Mouse (Mus musculus) midbrain, embryonic 12.5 days (tissue): Measurements from ENCODE around the gene Fam131c. TPM values are rescaled to one million over a fixed set of nuclear protein-coding genes. Genes with fewer than 3 reads are reported as not detected.

ENCODE experiments used
- ATAC-seq: fragments of 200-750 bp; cut with Nextera tagmentation; 2 replicates; pipeline ENCODE4 v1.8.0; 2017; ENCODE audit warnings: low read depth, moderate TSS enrichment, moderate library complexity; ENCODE audit not compliant: low FRiP score
- H3K27ac ChIP-seq: fragments of 300-500 bp; sonication (generic); replicated peaks from 2 replicates; pipeline ENCODE4 v1.5.1; 2016; ENCODE audit warnings: mild to moderate bottlenecking
- H3K27me3 ChIP-seq: fragments of 300-500 bp; sonication (generic); 2 replicates; pipeline ENCODE4 v1.6.1; 2016; ENCODE audit warnings: mild to moderate bottlenecking
- H3K36me3 ChIP-seq: fragments of 300-500 bp; sonication (generic); 2 replicates; pipeline ENCODE4 v1.6.1; 2016
- H3K4me1 ChIP-seq: fragments of 300-500 bp; sonication (generic); 2 replicates; pipeline ENCODE4 v1.6.1; 2016
- H3K4me2 ChIP-seq: fragments of 300-500 bp; sonication (generic); replicated peaks from 2 replicates; pipeline ENCODE4 v1.6.1; 2016; ENCODE audit warnings: mild to moderate bottlenecking, moderate library complexity
- H3K4me3 ChIP-seq: fragments of 300-500 bp; sonication (generic); 2 replicates; pipeline ENCODE4 v1.5.1; 2016; ENCODE audit warnings: mild to moderate bottlenecking
- H3K9ac ChIP-seq: fragments of 300-500 bp; sonication (generic); replicated peaks from 2 replicates; pipeline ENCODE4 v1.6.1; 2016; ENCODE audit warnings: mild to moderate bottlenecking, moderate library complexity
- H3K9me3 ChIP-seq: fragments of 300-500 bp; sonication (generic); 2 replicates; pipeline ENCODE4 v1.6.1; 2016; ENCODE audit warnings: mild to moderate bottlenecking
- WGBS: fragments of 180-500 bp; shearing (Covaris S2); methylation state at CpG from one replicate; pipeline ENCODE4 v1.1.7; 2016; 5-methylcytosine and 5-hydroxymethylcytosine counted together
- polyA plus RNA-seq: library from polyadenylated mRNA; unstranded; fragments of >200 nt; fragmentation: Nextera tagmentation; extraction: Ambion mirVana; gene quantifications from 2 replicates; pipeline ENCODE4 v1.2.1, GENCODE M21; 2016

Gene Fam131c
- polyA plus RNA-seq, 1 experiment from 2014 or later: 3.8 TPM

- H3K36me3 ChIP-seq: no peaks in the 10 kb centered on the region
- H3K4me2 ChIP-seq: no peak overlapping the region
- H3K4me3 ChIP-seq: no peak overlapping the region
- H3K27ac ChIP-seq: no peak overlapping the region
- WGBS: 79% methylated on average over 12 of the region's 12 CpGs
- no peak for ATAC-seq
- H3K4me1 ChIP-seq: no peaks in the 10 kb centered on the region
- H3K27me3 ChIP-seq: peaks cover 22% of the 10 kb centered on the region
- H3K9me3 ChIP-seq: no peaks in the 10 kb centered on the region
- no peak overlapping the region for H3K9ac ChIP-seq
Observed at GRCm38 (mm10) chr4:141391293-141391692, 23.3 kb downstream of the Fam131c start.

- WGBS: 19% methylated on average over 16 of the region's 16 CpGs
- no peak for ATAC-seq
- Histone ChIP-seq H3K27ac (no peak overlapping the region), H3K36me3 (no peaks in the 10 kb centered on the region), H3K9me3 (no peaks in the 10 kb centered on the region), H3K4me2 (peak overlapping the region; percentile 26; the same call in 1 of the 2 replicates), H3K4me3 (no peak overlapping the region), H3K9ac (peak overlapping the region; percentile 21; the same call in 1 of the 2 replicates), H3K4me1 (no peaks in the 10 kb centered on the region), H3K27me3 (peaks cover 41% of the 10 kb centered on the region; the same call in 1 of the 2 replicates)
Observed at GRCm38 (mm10) chr4:141394751-141395150, 26.7 kb downstream of the Fam131c start.

GRCm38 (mm10) chr4:141397861-141398260 is 29.8 kb downstream of the Fam131c start:
- ATAC-seq: no peak
- Histone ChIP-seq H3K4me1 (no peaks in the 10 kb centered on the region), H3K27me3 (peaks cover 41% of the 10 kb centered on the region; the same call in 1 of the 2 replicates), H3K9ac (no peak overlapping the region), H3K4me2 (no peak overlapping the region), H3K9me3 (no peaks in the 10 kb centered on the region), H3K4me3 (no peak overlapping the region), H3K36me3 (no peaks in the 10 kb centered on the region), H3K27ac (no peak overlapping the region)
- WGBS: 75% methylated on average over 12 of the region's 12 CpGs

- no peak within 1 kb of the TSS for H3K4me2 ChIP-seq
- H3K27ac ChIP-seq: no peak within 1 kb of the TSS
- H3K27me3 ChIP-seq: peaks cover 41% of the 10 kb centered on the region
- H3K9me3 ChIP-seq: no peaks in the 10 kb centered on the region
- no peak within 1 kb of the TSS for H3K9ac ChIP-seq
- 66% methylated on average over 12 of the region's 12 CpGs for whole genome bisulfite sequencing
- no peak within 1 kb of the TSS for H3K4me3 ChIP-seq
- no peaks in the 10 kb centered on the region for H3K4me1 ChIP-seq
- no peaks in the 10 kb centered on the region for H3K36me3 ChIP-seq
- no peak for ATAC-seq
Observed at GRCm38 (mm10) chr4:141398545-141398944, 30.5 kb downstream of the Fam131c start, which contains the start of gene Clcnka. Gene Clcnka, minus strand, starts transcription at chr4:141398724.

- no peak for ATAC-seq
- H3K27me3 ChIP-seq: peaks cover 47% of the 10 kb centered on the region
- no peak overlapping the region for H3K4me3 ChIP-seq
- 88% methylated on average over 15 of the region's 15 CpGs for WGBS
- no peak overlapping the region for H3K27ac ChIP-seq
- no peaks in the 10 kb centered on the region for H3K36me3 ChIP-seq
- no peak overlapping the region for H3K4me2 ChIP-seq
- H3K9me3 ChIP-seq: no peaks in the 10 kb centered on the region
- peaks cover 3% of the 10 kb centered on the region; the same call in 1 of the 2 replicates for H3K4me1 ChIP-seq
- no peak overlapping the region for H3K9ac ChIP-seq
Observed at GRCm38 (mm10) chr4:141400171-141400570, 32.2 kb downstream of the Fam131c start.

GRCm38 (mm10) chr4:141404518-141405313 is 36.7 kb downstream of the Fam131c start:
- Histone ChIP-seq H3K27ac (no peak overlapping the region), H3K9ac (peak overlapping the region; percentile 37; the same call in 1 of the 2 replicates), H3K9me3 (no peaks in the 10 kb centered on the region), H3K36me3 (no peaks in the 10 kb centered on the region), H3K4me1 (peaks cover 3% of the 10 kb centered on the region; the same call in 1 of the 2 replicates), H3K4me3 (no peak overlapping the region), H3K27me3 (peaks cover 28% of the 10 kb centered on the region), H3K4me2 (peak overlapping the region; percentile 29; the same call in 1 of the 2 replicates)
- 15% methylated on average over 15 of the region's 15 CpGs for WGBS
- ATAC-seq: peak; percentile 73

GRCm38 (mm10) chr4:141405314-141405622 is 37.2 kb downstream of the Fam131c start:
- no peak for ATAC-seq
- Histone ChIP-seq H3K4me2 (no peak overlapping the region), H3K4me3 (no peak overlapping the region), H3K27me3 (peaks cover 28% of the 10 kb centered on the region), H3K9ac (no peak overlapping the region), H3K4me1 (peaks cover 3% of the 10 kb centered on the region; the same call in 1 of the 2 replicates), H3K9me3 (no peaks in the 10 kb centered on the region), H3K36me3 (no peaks in the 10 kb centered on the region), H3K27ac (no peak overlapping the region)
- WGBS: 89% methylated on average over 3 of the region's 3 CpGs

GRCm38 (mm10) chr4:141406516-141407299 is 38.7 kb downstream of the Fam131c start:
- 44% methylated on average over 14 of the region's 14 CpGs for WGBS
- Histone ChIP-seq H3K27me3 (peaks cover 33% of the 10 kb centered on the region), H3K4me3 (no peak overlapping the region), H3K36me3 (no peaks in the 10 kb centered on the region), H3K4me2 (no peak overlapping the region), H3K4me1 (peaks cover 3% of the 10 kb centered on the region; the same call in 1 of the 2 replicates), H3K27ac (no peak overlapping the region), H3K9me3 (no peaks in the 10 kb centered on the region), H3K9ac (no peak overlapping the region)
- no peak for ATAC-seq

- Histone ChIP-seq H3K9me3 (no peaks in the 10 kb centered on the region), H3K9ac (no peak overlapping the region), H3K4me3 (no peak overlapping the region), H3K27ac (no peak overlapping the region), H3K36me3 (no peaks in the 10 kb centered on the region), H3K4me1 (peaks cover 3% of the 10 kb centered on the region; the same call in 1 of the 2 replicates), H3K27me3 (peaks cover 38% of the 10 kb centered on the region), H3K4me2 (no peak overlapping the region)
- no peak for ATAC-seq
- WGBS: 93% methylated on average over 3 of the region's 3 CpGs
Observed at GRCm38 (mm10) chr4:141408577-141408976, 40.6 kb downstream of the Fam131c start.

- Histone ChIP-seq H3K4me2 (no peak overlapping the region), H3K27ac (no peak overlapping the region), H3K36me3 (no peaks in the 10 kb centered on the region), H3K27me3 (peaks cover 14% of the 10 kb centered on the region; the same call in 1 of the 2 replicates), H3K9me3 (0 out of 2 replicates have a peak, but pooled peaks cover 1% of the 10 kb centered on the region), H3K9ac (no peak overlapping the region), H3K4me3 (no peak overlapping the region), H3K4me1 (no peaks in the 10 kb centered on the region)
- 19% methylated on average over 22 of the region's 22 CpGs for WGBS
- ATAC-seq: no peak
Observed at GRCm38 (mm10) chr4:141411430-141411992, 43.5 kb downstream of the Fam131c start.

GRCm38 (mm10) chr4:141415924-141416323 is 47.9 kb downstream of the Fam131c start, which contains the start of gene Clcnkb:
Gene Clcnkb, minus strand, starts transcription at chr4:141416014.
- Histone ChIP-seq H3K27ac (no peak within 1 kb of the TSS), H3K9me3 (0 out of 2 replicates have a peak, but pooled peaks cover 2% of the 10 kb centered on the region), H3K4me2 (no peak within 1 kb of the TSS), H3K4me1 (no peaks in the 10 kb centered on the region), H3K9ac (no peak within 1 kb of the TSS), H3K36me3 (no peaks in the 10 kb centered on the region), H3K27me3 (peaks cover 11% of the 10 kb centered on the region; the same call in 1 of the 2 replicates), H3K4me3 (no peak within 1 kb of the TSS)
- no peak for ATAC-seq
- 67% methylated on average over 7 of the region's 7 CpGs for WGBS
